Comparison of ENCODE assay signal across 8 mouse cellular contexts in the genomic region with DNA sequence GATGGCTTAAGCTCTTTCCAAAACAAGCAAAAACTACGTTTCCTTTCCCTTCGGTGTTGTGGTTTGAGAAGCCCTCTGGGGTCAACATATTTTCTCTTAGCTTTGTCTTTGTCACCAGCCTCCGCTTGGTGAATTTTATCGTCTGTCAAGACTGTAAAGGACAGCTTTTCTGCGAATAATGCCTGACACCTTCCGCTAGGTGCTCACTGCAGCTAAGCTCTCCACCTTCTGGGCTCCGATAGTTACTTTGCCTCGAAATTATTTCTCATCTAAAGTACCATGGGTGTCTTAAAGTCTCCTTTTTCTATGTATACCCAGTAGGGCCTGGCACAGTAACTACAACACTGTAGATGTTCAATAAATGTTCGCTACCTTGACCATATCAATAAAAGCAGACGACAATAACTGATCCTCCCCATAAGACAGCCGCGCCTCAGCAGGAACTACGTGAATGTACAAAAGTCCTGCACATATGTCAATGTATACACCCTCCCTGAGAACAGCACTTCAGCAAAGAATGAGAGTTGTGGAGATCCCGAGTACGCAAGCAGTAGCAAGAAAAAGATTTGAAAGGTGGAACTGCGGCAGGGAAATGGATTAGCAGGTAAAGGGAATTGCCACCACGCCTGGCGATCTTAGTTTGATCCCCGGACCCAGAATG. TPM values are rescaled to one million over a fixed set of nuclear protein-coding genes. Genes with fewer than 3 reads are reported as not detected.
DNase-seq lines count a peak whose midpoint lies in the region; ATAC-seq lines count a peak whose summit lies in the region.

No protein-coding gene starts in this region.

- no peaks in the 10 kb centered on the region for H3K27me3 ChIP-seq in heart, embryonic 16.5 days (ENCODE audit: control insufficient read depth, insufficient read depth, low read length)
- no peaks in the 10 kb centered on the region for H3K27me3 ChIP-seq in limb, embryonic 12.5 days
- H3K27me3 ChIP-seq in midbrain, embryonic 14.5 days (ENCODE audit: control insufficient read depth, insufficient read depth, low read length): no peaks in the 10 kb centered on the region

- DNase-seq in adrenal gland, adult 8-10 months: peak; percentile 9
- DNase-seq in adrenal gland, adult (ENCODE audit: inconsistent age in 2 of 2, low spot score in 1 of 2): no peak
- peak; percentile 28 for DNase-seq in retina, adult 2 months (ENCODE audit: low read depth, low spot score)
- DNase-seq in retina, embryonic 14.5 days (ENCODE audit: low spot score): no peak
- no peak for DNase-seq in midbrain, embryonic 14.5 days
- no peak for DNase-seq in ovary, postnatal 36 days (ENCODE audit: low spot score)

- H3K9me3 ChIP-seq in heart, embryonic 16.5 days (replicated peaks; ENCODE audit: control insufficient read depth, low read length): no peaks in the 10 kb centered on the region
- H3K9me3 ChIP-seq in limb, embryonic 12.5 days: no peaks in the 10 kb centered on the region
- H3K9me3 ChIP-seq in midbrain, embryonic 14.5 days (ENCODE audit: control insufficient read depth, low read length): no peaks in the 10 kb centered on the region

- no peak for ATAC-seq in heart, embryonic 16.5 days (replicated peaks; ENCODE audit: extremely low read depth, insufficient read depth, low FRiP score)
- ATAC-seq in limb, embryonic 12.5 days (ENCODE audit: insufficient number of reproducible peaks, insufficient read depth, low FRiP score, low TSS enrichment, low read depth): no peak
- no peak for ATAC-seq in midbrain, embryonic 14.5 days (ENCODE audit: low FRiP score, low TSS enrichment)

- H3K4me1 ChIP-seq in heart, embryonic 16.5 days (ENCODE audit: control insufficient read depth, insufficient read depth, low read length): peaks cover 11% of the 10 kb centered on the region; the same call in 1 of the 2 replicates
- H3K4me1 ChIP-seq in limb, embryonic 12.5 days (replicated peaks): peaks cover 17% of the 10 kb centered on the region
- H3K4me1 ChIP-seq in midbrain, embryonic 14.5 days (ENCODE audit: control insufficient read depth, insufficient read depth, low read length): peaks cover 23% of the 10 kb centered on the region

- H3K4me2 ChIP-seq in heart, embryonic 16.5 days (ENCODE audit: low read depth, low read length): peak overlapping the region; percentile 84
- peak overlapping the region; percentile 73 for H3K4me2 ChIP-seq in limb, embryonic 12.5 days
- H3K4me2 ChIP-seq in midbrain, embryonic 14.5 days (ENCODE audit: low read length): peak overlapping the region; percentile 59

- H3K36me3 ChIP-seq in heart, embryonic 16.5 days (ENCODE audit: control insufficient read depth, insufficient read depth): no peaks in the 10 kb centered on the region
- no peaks in the 10 kb centered on the region for H3K36me3 ChIP-seq in limb, embryonic 12.5 days
- no peaks in the 10 kb centered on the region for H3K36me3 ChIP-seq in midbrain, embryonic 14.5 days (ENCODE audit: control insufficient read depth, insufficient read depth, low read length)

- H3K9ac ChIP-seq in heart, embryonic 16.5 days (ENCODE audit: low read length): peak overlapping the region; percentile 84
- peak overlapping the region; percentile 97 for H3K9ac ChIP-seq in limb, embryonic 12.5 days (replicated peaks)
- H3K9ac ChIP-seq in midbrain, embryonic 14.5 days (replicated peaks; ENCODE audit: low read length): peak overlapping the region; percentile 73

- peak overlapping the region; percentile 99 for H3K4me3 ChIP-seq in heart, embryonic 16.5 days (ENCODE audit: low read length)
- H3K4me3 ChIP-seq in limb, embryonic 12.5 days (replicated peaks): peak overlapping the region; percentile 98
- H3K4me3 ChIP-seq in midbrain, embryonic 14.5 days (replicated peaks; ENCODE audit: low read depth, low read length): peak overlapping the region; percentile 96

- H3K27ac ChIP-seq in heart, embryonic 16.5 days (ENCODE audit: low read length): peak overlapping the region; percentile 94
- H3K27ac ChIP-seq in limb, embryonic 12.5 days: peak overlapping the region; percentile 84
- H3K27ac ChIP-seq in midbrain, embryonic 14.5 days (replicated peaks; ENCODE audit: low read depth, low read length): peak overlapping the region; percentile 98

- WGBS in heart, embryonic 16.5 days: 5% methylated on average over 19 of the region's 19 CpGs
- WGBS in limb, embryonic 12.5 days: 6% methylated on average over 19 of the region's 19 CpGs
- WGBS in midbrain, embryonic 14.5 days: 7% methylated on average over 19 of the region's 19 CpGs

RNA-seq across cellular contexts. Expression of a gene that starts 0.8 kb away (rescaled TPM):
- total RNA-seq in adrenal gland, adult 8-10 months (2022): 10 to 100 TPM; 29.9 to 44.4 (median 38.4) TPM
- polyA plus RNA-seq in heart, embryonic 16.5 days (2015; fragmentation: Nextera tagmentation; extraction: Ambion mirVana): 5.1 and 6.6 TPM in 2 replicates
- 12.4 and 12.5 TPM in 2 replicates for polyA plus RNA-seq in limb, embryonic 12.5 days (2016; fragmentation: Nextera tagmentation; extraction: Ambion mirVana)
- 14.6 and 16.0 TPM in 2 replicates for polyA plus RNA-seq in midbrain, embryonic 14.5 days (2014; fragmentation: Nextera tagmentation; extraction: Ambion mirVana)

Comparison
In these comparisons a context has a peak if more than half of its experiments do, and no peak if none do; other contexts are left out.
1. DNase-seq: peak in adrenal gland, adult 8-10 months (single experiment) and retina, adult 2 months (single experiment); none in adrenal gland, adult (0 of 2), retina, embryonic 14.5 days (single experiment), midbrain, embryonic 14.5 days (single experiment) and ovary, postnatal 36 days (single experiment).
2. Peak in every context shown above with its lines, with median percentiles within 50 percentile points of each other: H3K27ac ChIP-seq, H3K4me2 ChIP-seq, H3K4me3 ChIP-seq and H3K9ac ChIP-seq.